13 mouse cellular contexts compared by ENCODE assay signal in genomic region chr4:137282584-137283406, GRCm38 (mm10). TPM values are rescaled to one million over a fixed set of nuclear protein-coding genes. Genes with fewer than 3 reads are reported as not detected.
DNase-seq lines count a peak whose midpoint lies in the region; ATAC-seq lines count a peak whose summit lies in the region.
"Had no signal": no experiment of that assay in that cellular context is flagged by ENCODE, and none has a peak within 500 bp of the region (broad histone marks: within the 10 kb centered on the region; RNA-seq: fewer than 3 reads in every experiment).

No protein-coding gene starts in this region.

- no peak for DNase-seq in limb, embryonic 10.5 days (ENCODE audit: low spot score)
- DNase-seq in MN1 (ENCODE audit: low spot score) = peak; percentile 37
- peak; percentile 62 for DNase-seq in adrenal gland, postnatal 14 days
- peak; percentile 36 for DNase-seq in heart, postnatal 4 days
- DNase-seq in cerebellum, adult 8-10 months = no peak
- no peak for DNase-seq in gastrocnemius, postnatal 25 days
- DNase-seq: cerebellum, adult 18-20 months; right cerebral cortex, postnatal 14 days; thymus, postnatal 4 days had no signal

- H3K9ac ChIP-seq in limb, embryonic 13.5 days = no peak overlapping the region
- H3K9ac ChIP-seq: midbrain, embryonic 13.5 days had no signal

- peaks cover 48% of the 10 kb centered on the region for H3K4me1 ChIP-seq in limb, embryonic 13.5 days
- peaks cover 36% of the 10 kb centered on the region for H3K4me1 ChIP-seq in limb, embryonic 10.5 days

- H3K9me3 ChIP-seq in limb, embryonic 13.5 days = no peaks in the 10 kb centered on the region
- H3K9me3 ChIP-seq in limb, embryonic 10.5 days (replicated peaks) = no peaks in the 10 kb centered on the region
- H3K9me3 ChIP-seq: midbrain, embryonic 13.5 days had no signal

- H3K27me3 ChIP-seq in limb, embryonic 13.5 days = peaks cover 75% of the 10 kb centered on the region
- peaks cover 87% of the 10 kb centered on the region for H3K27me3 ChIP-seq in limb, embryonic 10.5 days (ENCODE audit: low read depth, poor library complexity, severe bottlenecking)

- H3K4me2 ChIP-seq in limb, embryonic 13.5 days (replicated peaks) = peak overlapping the region; percentile 25; the same call in 1 of the 2 replicates
- H3K4me2 ChIP-seq: midbrain, embryonic 13.5 days had no signal

- H3K4me3 ChIP-seq in limb, embryonic 13.5 days = no peak overlapping the region
- no peak overlapping the region for H3K4me3 ChIP-seq in limb, embryonic 10.5 days
- H3K4me3 ChIP-seq: midbrain, embryonic 13.5 days had no signal

- 12% methylated on average over 17 of the region's 17 CpGs for WGBS in limb, embryonic 13.5 days
- 9% methylated on average over 17 of the region's 17 CpGs for WGBS in limb, embryonic 10.5 days

- H3K27ac ChIP-seq in limb, embryonic 13.5 days = peak overlapping the region; percentile 39; the same call in 1 of the 2 replicates
- no peak overlapping the region for H3K27ac ChIP-seq in limb, embryonic 10.5 days
- H3K27ac ChIP-seq: midbrain, embryonic 13.5 days had no signal

- H3K36me3 ChIP-seq in limb, embryonic 13.5 days = no peaks in the 10 kb centered on the region
- H3K36me3 ChIP-seq in limb, embryonic 10.5 days = no peaks in the 10 kb centered on the region
- H3K36me3 ChIP-seq: midbrain, embryonic 13.5 days had no signal

- ATAC-seq in limb, embryonic 13.5 days (ENCODE audit: low FRiP score, low read depth) = no peak
- ATAC-seq in megakaryocyte, adult 5-6 weeks (ENCODE audit: poor library complexity, severe bottlenecking) = no peak
- ATAC-seq: forebrain, embryonic 16.5 days; midbrain, embryonic 13.5 days had no signal

RNA-seq across cellular contexts. Expression of gene Wnt4, which starts 5.5 kb away (rescaled TPM):
- polyA plus RNA-seq in limb, embryonic 13.5 days (2015; fragmentation: Nextera tagmentation; extraction: Ambion mirVana) = 5.1 and 5.3 TPM in 2 replicates
- 1.3 and 1.4 TPM in 2 replicates for polyA plus RNA-seq in limb, embryonic 10.5 days (2016; fragmentation: Nextera tagmentation; extraction: Ambion mirVana)
- 46.2 and 51.3 TPM in 2 replicates for total RNA-seq in adrenal gland, postnatal 14 days (2021)
- under 1 TPM; 0.76 to 0.88 TPM for total RNA-seq in heart, postnatal 4 days (2021)
- not detected in 2 replicates for total RNA-seq in megakaryocyte, adult 5-6 weeks (2015)
- total RNA-seq in megakaryocyte, adult 5-6 weeks (2017) = not detected in 2 replicates
- 10 to 100 TPM in 1 of 2 experiments, 1 to 10 TPM in 1; 6.4 to 10.0 TPM for total RNA-seq in gastrocnemius, postnatal 25 days (2021)

Comparison
In these comparisons a context has a peak if more than half of its experiments do, and no peak if none do; other contexts are left out.
1. DNase-seq: peak in MN1 (single experiment), adrenal gland, postnatal 14 days (single experiment) and heart, postnatal 4 days (single experiment); none in limb, embryonic 10.5 days (single experiment), cerebellum, adult 8-10 months (single experiment) and gastrocnemius, postnatal 25 days (single experiment).